Mouse (Mus musculus) liver (tissue): ENCODE results near the gene Cdh19.

ENCODE experiments used
- DNase-seq: peaks from one replicate; pipeline ENCODE4 v3.0.0-alpha.2; 2020; ENCODE audit warnings: mixed read lengths

Gene Cdh19

GRCm38 (mm10) chr1:110977484-110977883 is at the start of gene Cdh19:
Cdh19 (minus strand) TSS chr1:110977584.
- DNase-seq = no peak

- no peak for DNase-seq
Observed at GRCm38 (mm10) chr1:111020434-111021060, 43.2 kb upstream of the Cdh19 start.

- DNase-seq = no peak
Observed at GRCm38 (mm10) chr1:111017640-111018039, 40.3 kb upstream of the Cdh19 start.

- DNase-seq = no peak
Observed at GRCm38 (mm10) chr1:110989824-110990223, 12.4 kb upstream of the Cdh19 start.

- DNase-seq = no peak
Observed at GRCm38 (mm10) chr1:110969201-110969600, 8.2 kb downstream of the Cdh19 start.

- DNase-seq = no peak
Observed at GRCm38 (mm10) chr1:110909752-110910151, 67.6 kb downstream of the Cdh19 start.

- DNase-seq = no peak
Observed at GRCm38 (mm10) chr1:110909218-110909617, 68.2 kb downstream of the Cdh19 start.

- DNase-seq = no peak
Observed at GRCm38 (mm10) chr1:110904266-110904665, 73.1 kb downstream of the Cdh19 start.
